Mouse (Mus musculus) layer of hippocampus, adult 8-10 months (tissue): ENCODE data around the gene Ccdc8. TPM values are rescaled to one million over a fixed set of nuclear protein-coding genes. Genes with fewer than 3 reads are reported as not detected.

Source experiments
- DNase-seq, 2 experiments: peaks; one replicate each; pipeline ENCODE4 v3.0.0; 2022; ENCODE audit warnings: low spot score in 2 of 2
- total RNA-seq, 4 experiments: library from RNA; stranded (reverse); gene quantifications; 2 replicates each; pipeline ENCODE4 v1.2.4; 2022

Ccdc8 gene
- total RNA-seq, 4 experiments from 2014 or later: 2.0 to 2.6 (median 2.3) TPM

- DNase-seq: peak in 1 of 2 experiments; percentile 57
These were observed 18.5 kb upstream of the Ccdc8 start for GRCm38 (mm10) chr7:16974018-16974417.

GRCm38 (mm10) chr7:16976298-16976697 lies 16.2 kb upstream of the Ccdc8 start:
- no peak for DNase-seq

DNA sequence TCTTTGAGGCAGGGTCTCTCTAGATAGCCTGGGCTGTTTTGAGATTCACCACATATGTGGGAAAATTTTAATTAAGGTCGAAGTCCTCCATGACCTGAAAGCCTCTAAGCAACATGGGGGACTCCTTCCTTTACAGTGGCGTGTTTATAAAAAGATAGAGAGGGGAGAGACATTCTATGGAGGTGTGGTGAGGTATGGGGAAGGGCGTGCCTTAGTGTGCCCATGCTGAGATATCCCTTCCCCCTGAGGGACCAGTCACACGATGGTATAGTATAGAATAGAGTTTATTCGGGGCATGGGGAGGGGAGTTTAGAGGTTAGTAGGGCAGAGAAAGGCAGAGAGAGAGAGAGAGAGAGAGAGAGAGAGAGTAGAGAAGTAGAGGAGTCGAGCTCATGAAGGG lies 14.3 kb upstream of the Ccdc8 start:
- no peak for DNase-seq

- DNase-seq: no peak
These were observed 13.9 kb upstream of the Ccdc8 start for GRCm38 (mm10) chr7:16978593-16978992.

- DNase-seq: no peak
These were observed 12.2 kb upstream of the Ccdc8 start for GRCm38 (mm10) chr7:16980348-16980747.

GRCm38 (mm10) chr7:16982859-16983568 lies 9.5 kb upstream of the Ccdc8 start, which contains the start of gene Gm42372:
TSS of gene Gm42372 (plus strand) at chr7:16983086.
- DNase-seq: peak; percentile 89 to 92

GRCm38 (mm10) chr7:16987541-16988149 lies 4.9 kb upstream of the Ccdc8 start:
- DNase-seq: no peak

GRCm38 (mm10) chr7:16988405-16988804 lies 4.1 kb upstream of the Ccdc8 start:
- DNase-seq: no peak

- no peak for DNase-seq
These were observed 2.3 kb upstream of the Ccdc8 start for GRCm38 (mm10) chr7:16990006-16990744.

DNA sequence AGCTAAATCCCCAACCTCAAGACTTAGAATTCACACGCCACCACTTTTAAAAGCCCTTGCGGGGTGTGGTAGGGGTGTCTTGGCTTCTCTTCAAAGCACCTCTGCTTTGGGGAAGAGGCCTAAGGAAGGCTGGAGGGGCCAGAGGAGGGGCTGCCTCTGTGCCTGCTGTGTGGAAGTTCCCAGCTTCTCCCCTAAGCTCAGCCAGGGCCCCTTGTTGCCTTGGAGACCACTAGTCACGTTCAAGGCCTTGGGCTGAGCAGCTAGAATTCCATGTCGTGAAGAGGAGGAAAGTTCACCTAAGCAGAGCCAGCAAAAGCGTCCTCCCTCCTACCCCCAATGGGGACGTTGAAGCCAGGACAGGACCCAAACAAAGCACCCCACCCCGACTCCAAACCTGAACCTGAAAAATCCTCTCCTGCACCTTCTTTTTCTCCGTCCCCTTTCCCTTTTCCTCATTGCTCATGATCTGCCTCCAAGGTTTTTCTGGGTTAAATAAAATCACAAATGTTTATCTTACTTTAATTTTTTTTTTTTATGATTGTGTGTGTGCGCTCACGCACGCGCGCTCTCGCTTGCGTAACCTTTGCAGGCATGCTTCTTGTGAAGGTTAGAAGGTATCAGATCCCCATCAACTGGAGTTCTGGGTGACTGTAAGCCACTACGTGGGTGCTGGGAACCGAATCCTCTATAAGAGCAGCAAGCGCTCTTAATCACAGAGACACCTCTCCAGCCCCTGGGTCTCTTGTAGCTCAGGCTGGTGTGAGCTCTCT lies 642 bp upstream of the Ccdc8 start:
- no peak for DNase-seq

DNA sequence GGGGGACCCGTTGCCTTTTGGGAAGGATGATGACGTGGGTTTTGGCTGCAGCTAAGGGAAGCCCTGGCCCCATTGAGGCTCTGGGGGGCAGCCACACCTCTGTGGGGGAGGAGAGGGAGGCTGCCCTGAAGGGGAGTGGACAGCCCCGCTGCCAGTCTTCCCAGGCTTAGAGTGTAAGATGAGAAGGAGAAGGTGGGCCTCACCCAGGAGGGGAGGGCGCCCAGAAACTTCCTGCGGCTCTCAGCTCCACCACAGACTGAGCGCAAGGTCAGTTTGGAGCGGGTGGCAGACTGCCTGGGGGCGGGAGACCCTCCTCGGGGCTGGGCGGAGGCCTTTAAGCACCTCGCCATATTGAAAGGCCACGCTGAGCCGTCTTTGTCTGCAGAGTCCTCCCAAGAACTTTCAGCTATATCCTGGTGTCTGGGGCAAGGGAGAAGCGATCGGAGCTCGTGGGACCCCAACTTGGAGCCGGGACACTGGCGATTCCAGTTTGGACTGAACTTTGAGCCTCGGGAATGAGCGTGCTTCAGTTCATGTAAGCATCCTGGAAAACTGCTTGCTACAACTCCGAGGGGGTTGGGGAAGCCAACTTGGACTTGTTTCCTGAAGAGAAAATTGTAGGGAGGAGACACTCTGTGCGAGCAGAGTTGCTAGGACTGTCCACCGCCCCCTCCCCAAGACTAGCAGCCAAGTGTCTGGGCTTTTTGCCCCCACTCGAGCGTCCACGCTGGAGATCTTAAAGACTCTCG lies 1.3 kb downstream of the Ccdc8 start:
- DNase-seq: no peak

GRCm38 (mm10) chr7:16994400-16994799 lies 1.9 kb downstream of the Ccdc8 start:
- DNase-seq: no peak

GRCm38 (mm10) chr7:16995345-16995744 lies 2.8 kb downstream of the Ccdc8 start:
- no peak for DNase-seq

- DNase-seq: no peak
These were observed 6.7 kb downstream of the Ccdc8 start for GRCm38 (mm10) chr7:16999233-16999632.

- peak; percentile 82 to 93 for DNase-seq
These were observed 7.1 kb downstream of the Ccdc8 start for GRCm38 (mm10) chr7:16999650-17000049.

- peak; percentile 71 to 85 for DNase-seq
These were observed 10.1 kb downstream of the Ccdc8 start for GRCm38 (mm10) chr7:17002375-17003195.

DNA sequence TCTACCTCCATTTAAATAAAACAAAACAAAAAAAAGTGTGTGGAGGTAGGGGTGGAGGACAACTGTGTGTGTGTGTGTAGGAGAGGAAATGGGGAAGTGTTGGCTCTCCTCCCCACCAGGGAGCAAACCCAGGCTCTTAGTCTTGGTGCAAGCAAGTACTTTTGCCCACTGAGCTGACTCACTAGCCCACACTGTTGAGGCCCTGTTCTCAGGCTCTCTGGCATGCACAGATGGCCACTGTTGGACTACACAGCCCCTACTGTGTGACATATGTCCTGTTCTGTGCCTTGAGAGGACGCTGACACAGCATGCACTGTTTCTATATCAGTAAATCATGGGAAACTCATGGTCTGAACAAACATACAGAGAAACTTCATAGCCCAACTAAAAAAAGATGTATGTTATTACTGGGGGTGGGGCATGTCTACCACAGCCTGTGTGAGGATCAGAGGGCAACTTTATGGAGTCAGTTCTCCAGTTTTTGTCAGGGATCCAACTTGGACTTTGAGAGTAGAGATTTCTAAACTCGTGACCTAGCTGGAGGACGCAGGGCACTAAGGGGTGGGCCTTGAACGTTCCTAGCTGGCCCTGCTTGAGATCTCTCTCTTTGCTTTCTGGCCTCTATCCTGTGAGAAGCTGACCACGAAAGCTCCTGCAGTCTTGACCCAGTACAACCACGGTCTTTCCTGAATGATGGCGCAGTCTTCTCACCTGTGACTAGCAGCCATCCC lies 10.9 kb downstream of the Ccdc8 start:
- DNase-seq: no peak

GRCm38 (mm10) chr7:17004716-17005115 lies 12.2 kb downstream of the Ccdc8 start:
- no peak for DNase-seq

GRCm38 (mm10) chr7:17007300-17007699 lies 14.8 kb downstream of the Ccdc8 start:
- no peak for DNase-seq
